Mouse (Mus musculus) CH12.LX (cell line): ENCODE results near the gene Vps37c. TPM values are rescaled to one million over a fixed set of nuclear protein-coding genes. Genes with fewer than 3 reads are reported as not detected.
A peak's percentile ranks its signal among the peaks of the same experiment; 100 is the strongest.

Experiments used
- DNase-seq: peaks from one replicate; pipeline ENCODE4 v3.0.0-alpha.2; 2013; ENCODE audit errors: extremely low read depth
- H3K27ac ChIP-seq: 2 replicates; pipeline ENCODE4 v1.5.1; 2012; ENCODE audit warnings: low read depth, mild to moderate bottlenecking, control low read depth, moderate library complexity; ENCODE audit not compliant: insufficient read depth
- H3K27me3 ChIP-seq: replicated peaks from 2 replicates; pipeline ENCODE3; 2012; ENCODE audit warnings: inconsistent platforms
- H3K36me3 ChIP-seq, 2 experiments: replicated peaks in 1 of 2; 2 replicates each; pipeline versions ENCODE3 to v1.6.1; 2012; ENCODE audit warnings: inconsistent platforms in 1 of 2, low read length in 1 of 2, mild to moderate bottlenecking in 1 of 2, mixed read lengths in 1 of 2, moderate library complexity in 1 of 2; ENCODE audit not compliant: control insufficient read depth in 1 of 2, insufficient read depth in 1 of 2
- H3K4me1 ChIP-seq, 2 experiments: 2 replicates each; pipeline ENCODE4 v1.6.1; 2012; ENCODE audit warnings: inconsistent platforms in 1 of 2, moderate library complexity in 1 of 2; ENCODE audit not compliant: insufficient read depth in 2 of 2, control insufficient read depth in 1 of 2
- H3K4me2 ChIP-seq: 2 replicates; pipeline ENCODE4 v1.6.1; 2012; ENCODE audit warnings: low read depth, mild to moderate bottlenecking, control low read depth; ENCODE audit not compliant: poor library complexity, insufficient read depth, severe bottlenecking
- H3K4me3 ChIP-seq, 3 experiments: fragments of 150-350 bp in 1 of 3; sonication (generic) in 1 of 3; replicated peaks in 1 of 3; 2 replicates each; pipeline versions ENCODE3 to v1.5.1; 2011 to 2012; ENCODE audit warnings: low read depth in 2 of 3, low read length in 2 of 3, mild to moderate bottlenecking in 2 of 3, moderate library complexity in 2 of 3, control low read depth in 1 of 3, improper control_type of control experiment in 1 of 3, inconsistent platforms in 1 of 3, mixed read lengths in 1 of 3; ENCODE audit not compliant: poor library complexity in 1 of 3
- H3K79me2 ChIP-seq: replicated peaks from 2 replicates; pipeline ENCODE4 v1.6.1; 2012; ENCODE audit warnings: mild to moderate bottlenecking, moderate library complexity; ENCODE audit not compliant: control insufficient read depth, poor library complexity, insufficient read depth, severe bottlenecking; ENCODE audit errors: extremely low read depth
- H3K9ac ChIP-seq: 2 replicates; pipeline ENCODE4 v1.6.1; 2012; ENCODE audit warnings: low read depth, mild to moderate bottlenecking, control low read depth, moderate library complexity; ENCODE audit not compliant: insufficient read depth
- H3K9me3 ChIP-seq: replicated peaks from 2 replicates; pipeline ENCODE3; 2012; ENCODE audit warnings: low read length, inconsistent platforms, mixed read lengths
- BHLHE40 ChIP-seq: IDR thresholded peaks from 2 replicates; pipeline ENCODE4 v1.6.1; 2011; ENCODE audit warnings: mild to moderate bottlenecking, low read depth, low read length, improper control_type of control experiment
- CHD1 ChIP-seq: IDR thresholded peaks from 2 replicates; pipeline ENCODE4 v1.6.1; 2012; ENCODE audit warnings: low read depth, low read length, improper control_type of control experiment, inconsistent platforms
- CHD2 ChIP-seq: IDR thresholded peaks from 2 replicates; pipeline ENCODE4 v1.6.1; 2011; ENCODE audit warnings: low read length, improper control_type of control experiment
- E2F4 ChIP-seq: IDR thresholded peaks from 2 replicates; pipeline ENCODE4 v1.6.1; 2011; ENCODE audit warnings: low read depth, low read length, improper control_type of control experiment; ENCODE audit not compliant: insufficient replicate concordance
- EP300 ChIP-seq: IDR thresholded peaks from 2 replicates; pipeline ENCODE4 v1.6.1; 2011; ENCODE audit warnings: low read length, improper control_type of control experiment
- JUN ChIP-seq: IDR thresholded peaks from 2 replicates; pipeline ENCODE4 v1.6.1; 2011; ENCODE audit warnings: low read depth, mild to moderate bottlenecking, low read length, improper control_type of control experiment, moderate library complexity; ENCODE audit not compliant: insufficient read depth
- KAT2A ChIP-seq: IDR thresholded peaks from 2 replicates; pipeline ENCODE4 v1.6.1; 2012; ENCODE audit warnings: low read length, improper control_type of control experiment, inconsistent platforms; ENCODE audit not compliant: insufficient replicate concordance
- MAFK ChIP-seq: IDR thresholded peaks from 2 replicates; pipeline ENCODE4 v1.6.1; 2011; ENCODE audit warnings: low read length, improper control_type of control experiment; ENCODE audit not compliant: insufficient replicate concordance
- NELFE ChIP-seq: IDR thresholded peaks from 2 replicates; pipeline ENCODE4 v1.6.1; 2011; ENCODE audit warnings: low read depth, low read length, improper control_type of control experiment
- NRF1 ChIP-seq: IDR thresholded peaks from 2 replicates; pipeline ENCODE4 v1.6.1; 2014; ENCODE audit warnings: low read depth, mild to moderate bottlenecking, inconsistent platforms, low read length, improper control_type of control experiment, moderate library complexity
- POLR2A ChIP-seq: IDR thresholded peaks from 2 replicates; pipeline ENCODE4 v1.6.1; 2011; ENCODE audit warnings: low read depth, mild to moderate bottlenecking, improper control_type of control experiment, low read length
- RCOR1 ChIP-seq: conservative IDR thresholded peaks from 2 replicates; pipeline ENCODE4 v1.6.1; 2012; ENCODE audit warnings: low read depth, mild to moderate bottlenecking, inconsistent platforms, low read length, improper control_type of control experiment
- SMC3 ChIP-seq: IDR thresholded peaks from 2 replicates; pipeline ENCODE4 v1.6.1; 2011; ENCODE audit warnings: low read depth, low read length, improper control_type of control experiment
- TBP ChIP-seq: conservative IDR thresholded peaks from 2 replicates; pipeline ENCODE4 v1.6.1; 2011; ENCODE audit warnings: low read depth, low read length, improper control_type of control experiment
- TCF12 ChIP-seq: IDR thresholded peaks from 2 replicates; pipeline ENCODE4 v1.6.1; 2014; ENCODE audit warnings: low read depth, mild to moderate bottlenecking, inconsistent platforms, low read length, improper control_type of control experiment
- UBTF ChIP-seq: IDR thresholded peaks from 2 replicates; pipeline ENCODE4 v1.6.1; 2012; ENCODE audit warnings: low read depth, mild to moderate bottlenecking, inconsistent platforms, low read length, improper control_type of control experiment, moderate library complexity
- ZMIZ1 ChIP-seq: IDR thresholded peaks from 2 replicates; pipeline ENCODE4 v1.6.1; 2012; ENCODE audit warnings: low read depth, mild to moderate bottlenecking, inconsistent platforms, low read length, improper control_type of control experiment
- ZNF384 ChIP-seq: IDR thresholded peaks from 2 replicates; pipeline ENCODE4 v1.6.1; 2012; ENCODE audit warnings: low read depth, low read length, improper control_type of control experiment, inconsistent platforms
- dilution Hi-C: fragments of 300-500 bp; cut with MboI; formaldehyde crosslinking; loops from 2 replicates; pipeline ENCODE4 v1.14.3; 2020; ENCODE audit warnings: low sequenced_read_pairs; ENCODE audit not compliant: extremely low pct_unique_long_range_greater_than_20kb, extremely low pct_ligation_motif_present
- in situ Hi-C: fragments of 300-500 bp; cut with MboI; formaldehyde crosslinking; loops from 3 replicates; pipeline ENCODE4 v1.14.3; 2019; ENCODE audit warnings: low sequenced_read_pairs, low pct_ligation_motif_present, low pct_unique_long_range_greater_than_20kb, mixed read lengths
- polyA plus RNA-seq: library from polyadenylated mRNA; unstranded; fragments of >175 nt; gene quantifications from 2 replicates; pipeline ENCODE4 v1.2.1, GENCODE M21; 2012; ENCODE audit warnings: low read depth; ENCODE audit not compliant: insufficient read length
- total RNA-seq, 2 experiments: library from RNA; depleted of rRNA; stranded (reverse); fragments of 300-350 nt in 1 of 2; fragments of >200 nt in 1 of 2; gene quantifications; 2 replicates each; pipeline ENCODE4 v1.2.3; 2012 to 2014

Vps37c gene
- total and polyA plus RNA-seq, 3 experiments, result 6.2 to 13.0 (median 9.5) TPM

GRCm38 (mm10) chr19:10740641-10741440 lies 52.3 kb downstream of the Vps37c start (continued):
- TF ChIP-seq E2F4, result no peak
- peak; percentile 15; the same call in 1 of the 2 replicates for TF ChIP-seq SMC3
- TF ChIP-seq TCF12, result peak; percentile 89
- no peak; the same call in 1 of the 2 replicates for TF ChIP-seq JUN
- TF ChIP-seq ZMIZ1, result no peak
- no peak for TF ChIP-seq TBP
- TF ChIP-seq NRF1, result 0 out of 2 replicates have a peak, but pooled peaks have one; percentile 11
- peak; percentile 95 for TF ChIP-seq BHLHE40
- peak; percentile 95 for TF ChIP-seq CHD2
- TF ChIP-seq KAT2A, result 0 out of 2 replicates have a peak, but pooled peaks have one; percentile 46
- no peak for TF ChIP-seq UBTF
- TF ChIP-seq NELFE, result no peak; the same call in 1 of the 2 replicates
- no peak for TF ChIP-seq ZNF384
- TF ChIP-seq MAFK, result peak; percentile 39; the same call in 1 of the 2 replicates
- TF ChIP-seq RCOR1, result peak; percentile 62
- TF ChIP-seq EP300, result peak; percentile 75

GRCm38 (mm10) chr19:10742145-10742544 lies 53.6 kb downstream of the Vps37c start:
- no peak for DNase-seq
- TF ChIP-seq BHLHE40 (peak; percentile 79), EP300 (no peak)
- peak overlapping the region; percentile 54 for H3K9ac ChIP-seq
- H3K27ac ChIP-seq, result peak overlapping the region; percentile 62
- peaks cover 36 to 65% of the 10 kb centered on the region in 2 experiments for H3K4me1 ChIP-seq
- H3K4me2 ChIP-seq, result peak overlapping the region; percentile 96
- H3K9me3 ChIP-seq, result no peaks in the 10 kb centered on the region
- in situ Hi-C loops (loop anchor here (5.0 kb wide), 1 partner anchor 85 kb away; no protein-coding TSS in a partner anchor), dilution Hi-C loops (no loop called here)
- peaks cover 17% of the 10 kb centered on the region for H3K79me2 ChIP-seq
- H3K27me3 ChIP-seq, result no peaks in the 10 kb centered on the region
- H3K36me3 ChIP-seq, result peaks cover 0 to 7% of the 10 kb centered on the region in 2 experiments
- H3K4me3 ChIP-seq, result peak overlapping the region; percentile 62 to 91 (median 71)

GRCm38 (mm10) chr19:10742565-10742964 lies 54.0 kb downstream of the Vps37c start:
- Histone ChIP-seq H3K36me3 (peaks cover 0 to 8% of the 10 kb centered on the region in 2 experiments), H3K4me3 (peak overlapping the region; percentile 62 to 91 (median 71)), H3K79me2 (peaks cover 17% of the 10 kb centered on the region), H3K4me1 (peaks cover 37 to 66% of the 10 kb centered on the region in 2 experiments), H3K4me2 (peak overlapping the region; percentile 96), H3K9ac (peak overlapping the region; percentile 54), H3K27ac (peak overlapping the region; percentile 62), H3K27me3 (no peaks in the 10 kb centered on the region), H3K9me3 (no peaks in the 10 kb centered on the region)
- dilution Hi-C loops, result no loop called here
- no peak for DNase-seq
- TF ChIP-seq POLR2A (peak; percentile 31; the same call in 1 of the 2 replicates), CHD1 (no peak)
- in situ Hi-C loops, result loop anchor here (5.0 kb wide), 1 partner anchor 85 kb away; no protein-coding TSS in a partner anchor
